Mouse (Mus musculus) stomach, embryonic 16.5 days (tissue): ENCODE data around the gene Pcbp3. TPM values are rescaled to one million over a fixed set of nuclear protein-coding genes. Genes with fewer than 3 reads are reported as not detected.

Experiments used
- ATAC-seq: fragments of 200-750 bp; cut with Nextera tagmentation; 2 replicates; pipeline ENCODE4 v1.8.0; 2017; ENCODE audit warnings: moderate number of reproducible peaks, moderate TSS enrichment; ENCODE audit not compliant: insufficient read depth, low FRiP score
- H3K27ac ChIP-seq: fragments of 300-500 bp; sonication (generic); 2 replicates; pipeline ENCODE4 v1.5.1; 2014; ENCODE audit warnings: low read length
- H3K27me3 ChIP-seq: fragments of 300-500 bp; sonication (generic); 2 replicates; pipeline ENCODE4 v1.6.1; 2014; ENCODE audit warnings: low read length, control low read depth, mixed read lengths; ENCODE audit not compliant: control insufficient read depth, insufficient read depth
- H3K36me3 ChIP-seq: fragments of 300-500 bp; sonication (generic); 2 replicates; pipeline ENCODE4 v1.6.1; 2014; ENCODE audit warnings: low read length; ENCODE audit not compliant: control insufficient read depth, insufficient read depth
- H3K4me1 ChIP-seq: fragments of 300-500 bp; sonication (generic); 2 replicates; pipeline ENCODE4 v1.6.1; 2014; ENCODE audit warnings: low read length, control low read depth, mixed read lengths; ENCODE audit not compliant: control insufficient read depth, insufficient read depth
- H3K4me2 ChIP-seq: fragments of 300-500 bp; sonication (generic); 2 replicates; pipeline ENCODE4 v1.6.1; 2014; ENCODE audit warnings: low read depth, low read length, mixed read lengths
- H3K4me3 ChIP-seq: fragments of 300-500 bp; sonication (generic); replicated peaks from 2 replicates; pipeline ENCODE4 v1.5.1; 2014; ENCODE audit warnings: mild to moderate bottlenecking, low read length
- H3K9ac ChIP-seq: fragments of 300-500 bp; sonication (generic); 2 replicates; pipeline ENCODE4 v1.6.1; 2014; ENCODE audit warnings: low read length
- H3K9me3 ChIP-seq: fragments of 300-500 bp; sonication (generic); replicated peaks from 2 replicates; pipeline ENCODE4 v1.6.1; 2016; ENCODE audit warnings: low read length, control low read depth; ENCODE audit not compliant: control insufficient read depth
- WGBS: fragments of 180-500 bp; shearing (Covaris S2); extraction: QIAGEN DNeasy Blood & Tissue Kit; methylation state at CpG from one replicate; pipeline ENCODE4 v1.1.7; 2014; 5-methylcytosine and 5-hydroxymethylcytosine counted together
- polyA plus RNA-seq: library from polyadenylated mRNA; unstranded; fragments of >200 nt; fragmentation: Nextera tagmentation; extraction: Ambion mirVana; gene quantifications from 2 replicates; pipeline ENCODE4 v1.2.1, GENCODE M21; 2015

The Pcbp3 gene
- polyA plus RNA-seq, 1 experiment from 2014 or later: 41.8 TPM

GRCm38 (mm10) chr10:76828936-76829335 lies 132.8 kb downstream of the Pcbp3 start:
- 97% methylated on average over 4 of the region's 4 CpGs for WGBS
- no peak overlapping the region for H3K27ac ChIP-seq
- no peak overlapping the region for H3K9ac ChIP-seq
- no peak overlapping the region for H3K4me2 ChIP-seq
- H3K27me3 ChIP-seq: no peaks in the 10 kb centered on the region
- H3K36me3 ChIP-seq: no peaks in the 10 kb centered on the region
- ATAC-seq: no peak
- H3K4me3 ChIP-seq: no peak overlapping the region
- H3K9me3 ChIP-seq: no peaks in the 10 kb centered on the region; the same call in 1 of the 2 replicates
- H3K4me1 ChIP-seq: no peaks in the 10 kb centered on the region

- WGBS: 88% methylated on average over 8 of the region's 8 CpGs
- ATAC-seq: no peak
- Histone ChIP-seq H3K4me1 (no peaks in the 10 kb centered on the region), H3K9me3 (no peaks in the 10 kb centered on the region), H3K9ac (no peak overlapping the region), H3K4me3 (no peak overlapping the region), H3K27me3 (no peaks in the 10 kb centered on the region), H3K4me2 (no peak overlapping the region), H3K27ac (no peak overlapping the region), H3K36me3 (no peaks in the 10 kb centered on the region)
These were observed 139.0 kb downstream of the Pcbp3 start for GRCm38 (mm10) chr10:76822698-76823097.

GRCm38 (mm10) chr10:76819321-76819720 lies 142.4 kb downstream of the Pcbp3 start:
- Histone ChIP-seq H3K9ac (no peak overlapping the region), H3K4me2 (no peak overlapping the region), H3K27me3 (no peaks in the 10 kb centered on the region), H3K27ac (no peak overlapping the region), H3K9me3 (no peaks in the 10 kb centered on the region), H3K36me3 (no peaks in the 10 kb centered on the region), H3K4me1 (no peaks in the 10 kb centered on the region), H3K4me3 (no peak overlapping the region)
- ATAC-seq: no peak
- WGBS: 74% methylated on average over 2 of the region's 2 CpGs

- no peak for ATAC-seq
These were observed 143.3 kb downstream of the Pcbp3 start for GRCm38 (mm10) chr10:76818337-76818736.

GRCm38 (mm10) chr10:76816930-76817329 lies 144.8 kb downstream of the Pcbp3 start:
- H3K27ac ChIP-seq: no peak overlapping the region
- no peak for ATAC-seq
- no peaks in the 10 kb centered on the region for H3K4me1 ChIP-seq
- H3K27me3 ChIP-seq: no peaks in the 10 kb centered on the region
- no peak overlapping the region for H3K4me2 ChIP-seq
- 78% methylated on average over 1 of the region's 1 CpGs for WGBS
- H3K9ac ChIP-seq: no peak overlapping the region
- H3K4me3 ChIP-seq: no peak overlapping the region
- H3K9me3 ChIP-seq: no peaks in the 10 kb centered on the region
- no peaks in the 10 kb centered on the region for H3K36me3 ChIP-seq

More at GRCm38 (mm10) chr10:76818337-76818736, 143.3 kb downstream of the Pcbp3 start:
- Histone ChIP-seq H3K27me3 (no peaks in the 10 kb centered on the region), H3K4me1 (no peaks in the 10 kb centered on the region), H3K4me3 (no peak overlapping the region), H3K4me2 (no peak overlapping the region), H3K27ac (no peak overlapping the region), H3K9me3 (no peaks in the 10 kb centered on the region), H3K36me3 (no peaks in the 10 kb centered on the region), H3K9ac (no peak overlapping the region)
- 96% methylated on average over 2 of the region's 2 CpGs for WGBS

GRCm38 (mm10) chr10:76816436-76816835 lies 145.3 kb downstream of the Pcbp3 start:
- H3K4me1 ChIP-seq: no peaks in the 10 kb centered on the region
- no peak overlapping the region for H3K4me3 ChIP-seq
- H3K36me3 ChIP-seq: no peaks in the 10 kb centered on the region
- no peaks in the 10 kb centered on the region for H3K9me3 ChIP-seq
- ATAC-seq: no peak
- 63% methylated on average over 7 of the region's 7 CpGs for WGBS
- H3K4me2 ChIP-seq: no peak overlapping the region
- no peaks in the 10 kb centered on the region for H3K27me3 ChIP-seq
- H3K27ac ChIP-seq: no peak overlapping the region
- no peak overlapping the region for H3K9ac ChIP-seq

- H3K4me2 ChIP-seq: no peak overlapping the region
- WGBS: 70% methylated on average over 4 of the region's 4 CpGs
- no peak overlapping the region for H3K4me3 ChIP-seq
These were observed 146.2 kb downstream of the Pcbp3 start for GRCm38 (mm10) chr10:76815481-76815880.

GRCm38 (mm10) chr10:76814811-76815210 lies 146.9 kb downstream of the Pcbp3 start:
- H3K27ac ChIP-seq: no peak overlapping the region
- no peak overlapping the region for H3K9ac ChIP-seq
- H3K27me3 ChIP-seq: no peaks in the 10 kb centered on the region
- no peak for ATAC-seq
- no peaks in the 10 kb centered on the region for H3K9me3 ChIP-seq
- no peak overlapping the region for H3K4me2 ChIP-seq
- no peak overlapping the region for H3K4me3 ChIP-seq
- no peaks in the 10 kb centered on the region for H3K4me1 ChIP-seq
- WGBS: 82% methylated on average over 8 of the region's 8 CpGs
- no peaks in the 10 kb centered on the region for H3K36me3 ChIP-seq

More at GRCm38 (mm10) chr10:76815481-76815880, 146.2 kb downstream of the Pcbp3 start:
- no peak overlapping the region for H3K27ac ChIP-seq
- ATAC-seq: no peak
- no peak overlapping the region for H3K9ac ChIP-seq
- no peaks in the 10 kb centered on the region for H3K27me3 ChIP-seq
- H3K36me3 ChIP-seq: no peaks in the 10 kb centered on the region
- no peaks in the 10 kb centered on the region for H3K4me1 ChIP-seq
- H3K9me3 ChIP-seq: no peaks in the 10 kb centered on the region

- Histone ChIP-seq H3K9ac (no peak overlapping the region), H3K36me3 (no peaks in the 10 kb centered on the region), H3K4me2 (no peak overlapping the region), H3K4me1 (no peaks in the 10 kb centered on the region), H3K27me3 (no peaks in the 10 kb centered on the region), H3K9me3 (no peaks in the 10 kb centered on the region), H3K27ac (no peak overlapping the region), H3K4me3 (no peak overlapping the region)
- 74% methylated on average over 7 of the region's 7 CpGs for WGBS
- ATAC-seq: no peak
These were observed 151.6 kb downstream of the Pcbp3 start for GRCm38 (mm10) chr10:76809916-76810660.
